Mouse (Mus musculus): ENCODE results near the gene Sptssb. TPM values are rescaled to one million over a fixed set of nuclear protein-coding genes. Genes with fewer than 3 reads are reported as not detected.
A peak's percentile ranks its signal among the peaks of the same experiment; 100 is the strongest.

The Sptssb gene
- 0.31 and 0.42 TPM in 2 replicates for polyA plus RNA-seq (2012; rRNA removed)

DNA sequence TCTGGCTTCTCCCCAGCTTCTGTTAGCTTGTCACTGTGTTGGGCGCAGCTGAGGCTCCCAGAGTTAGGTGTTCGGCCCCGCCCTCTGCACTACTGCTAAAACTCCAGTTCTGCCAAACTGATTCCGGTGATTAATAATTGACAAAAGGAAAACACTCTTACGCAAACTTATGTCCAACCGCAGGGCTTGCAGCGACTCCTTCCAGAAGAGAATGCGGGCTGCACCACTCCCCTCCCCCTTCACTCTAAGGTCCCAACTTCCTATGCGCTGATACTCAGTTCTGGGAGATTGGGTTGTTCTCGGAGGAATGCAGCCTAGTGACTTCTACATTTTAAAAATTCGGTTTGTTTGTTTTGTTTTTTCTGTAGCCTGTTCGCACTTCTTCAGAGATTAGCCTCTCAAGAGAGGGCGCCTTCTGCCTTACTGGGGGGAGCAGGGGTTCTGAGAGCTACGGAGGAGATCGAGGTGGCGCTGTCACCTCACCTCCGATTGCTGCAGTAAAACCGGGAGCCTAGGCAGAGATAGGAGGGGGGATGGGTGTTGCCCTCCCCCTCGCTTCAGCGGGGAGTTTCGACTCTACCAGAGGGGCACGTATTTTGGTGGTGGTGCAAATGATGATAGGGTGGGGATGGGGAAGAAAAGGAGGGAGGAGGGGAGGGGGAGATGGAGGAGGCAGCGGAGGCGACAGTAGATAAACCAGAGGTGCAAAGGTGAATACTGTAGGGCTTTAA lies at the start of gene Sptssb:
Gene Sptssb, minus strand, starts transcription at position 83 of the 731 bp plus-strand sequence.
- TF ChIP-seq CTCF (IDR thresholded peaks at IDR 0.05; ENCODE audit: borderline replicate concordance, extremely low read depth, insufficient read depth, insufficient read length) (no peak), POLR2A (IDR thresholded peaks at IDR 0.05; ENCODE audit: borderline replicate concordance, extremely low read depth, insufficient read depth, insufficient read length, poor library complexity, severe bottlenecking) (no peak)
- peak; percentile 65 for DNase-seq (ENCODE audit: low read depth)

DNA sequence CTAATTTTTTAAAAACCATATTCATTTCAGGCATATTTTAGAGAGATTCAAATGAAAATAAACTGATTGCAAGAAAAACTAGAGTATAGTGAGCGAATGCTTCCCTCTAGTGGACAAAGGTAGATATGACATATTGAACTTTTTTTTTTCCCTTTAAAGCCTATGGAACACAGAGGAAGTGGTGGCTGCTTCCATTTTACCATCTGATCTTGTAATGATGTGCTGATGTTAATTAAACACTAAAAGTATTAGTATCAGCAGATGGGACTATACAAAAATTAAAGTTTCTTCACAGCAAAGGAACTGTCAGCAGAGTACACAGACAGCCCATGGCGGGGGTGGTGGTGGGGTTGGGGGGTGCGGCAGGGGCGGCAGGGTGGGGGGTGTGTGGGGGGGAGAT lies 48.3 kb upstream of the Sptssb start:
- no peak for TF ChIP-seq CTCF (IDR thresholded peaks at IDR 0.05; ENCODE audit: borderline replicate concordance, extremely low read depth, insufficient read depth, insufficient read length)
- no peak for TF ChIP-seq POLR2A (IDR thresholded peaks at IDR 0.05; ENCODE audit: borderline replicate concordance, extremely low read depth, insufficient read depth, insufficient read length, poor library complexity, severe bottlenecking)

DNA sequence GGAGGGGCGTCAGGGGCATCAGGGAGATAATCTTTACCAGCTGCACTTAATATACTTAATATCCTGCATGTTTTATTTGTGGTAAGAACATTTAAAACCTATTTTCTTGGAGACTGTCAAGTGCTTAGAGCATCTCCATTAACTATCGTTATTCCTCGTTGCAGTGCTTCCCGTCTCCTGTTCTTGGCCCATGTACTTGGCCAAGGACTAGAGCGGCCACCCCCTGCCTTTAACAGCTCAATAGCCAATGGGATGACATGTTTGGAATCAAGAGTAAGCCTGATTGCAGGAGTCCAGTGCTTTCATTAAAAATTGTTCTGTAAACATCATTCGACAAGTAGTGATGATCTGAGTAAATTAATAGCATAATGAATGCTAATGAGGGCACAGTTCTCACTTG lies 47.8 kb upstream of the Sptssb start:
- TF ChIP-seq POLR2A (IDR thresholded peaks at IDR 0.05; ENCODE audit: borderline replicate concordance, extremely low read depth, insufficient read depth, insufficient read length, poor library complexity, severe bottlenecking) (no peak), CTCF (IDR thresholded peaks at IDR 0.05; ENCODE audit: borderline replicate concordance, extremely low read depth, insufficient read depth, insufficient read length) (no peak)
- peak; percentile 22 for DNase-seq (ENCODE audit: low read depth)

More for the DNA sequence above, 48.3 kb upstream of the Sptssb start:
- peak; percentile 76 for DNase-seq (ENCODE audit: low read depth)

DNA sequence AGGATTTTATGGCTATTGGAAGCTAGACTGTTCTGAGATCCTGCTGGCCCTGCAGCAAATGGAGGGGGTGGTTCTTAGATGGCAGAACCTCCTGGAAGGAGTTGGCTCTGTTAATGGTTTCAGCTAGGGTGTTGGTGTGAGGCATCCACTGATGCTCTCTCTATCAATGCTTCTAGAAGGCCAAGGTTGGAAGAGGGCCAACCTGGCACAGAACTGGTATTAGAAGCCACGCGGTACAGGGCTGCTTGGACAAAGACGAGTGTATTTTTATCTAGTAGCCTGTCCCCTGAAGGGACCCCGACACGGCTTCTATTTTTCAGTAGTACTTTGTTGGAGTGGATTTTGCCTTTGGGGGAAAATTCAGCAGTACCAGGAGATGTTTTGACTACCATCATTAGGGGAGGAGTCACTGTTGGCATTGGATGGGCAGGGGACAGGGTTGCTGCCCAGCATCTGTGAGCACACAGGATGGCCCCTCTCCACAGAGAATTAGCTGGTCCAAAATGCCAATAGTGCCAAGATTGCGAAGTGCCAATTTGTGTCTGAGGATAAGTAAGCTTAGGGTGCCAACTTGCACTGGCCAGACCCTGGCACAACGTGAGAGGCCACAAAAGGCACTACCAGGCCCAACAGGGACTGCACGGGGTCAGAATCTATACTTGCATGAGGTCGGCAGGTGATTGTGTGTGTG lies 43.2 kb upstream of the Sptssb start:
- TF ChIP-seq POLR2A (IDR thresholded peaks at IDR 0.05; ENCODE audit: borderline replicate concordance, extremely low read depth, insufficient read depth, insufficient read length, poor library complexity, severe bottlenecking) (no peak), CTCF (IDR thresholded peaks at IDR 0.05; ENCODE audit: borderline replicate concordance, extremely low read depth, insufficient read depth, insufficient read length) (no peak)
- peak; percentile 45 for DNase-seq (ENCODE audit: low read depth)

DNA sequence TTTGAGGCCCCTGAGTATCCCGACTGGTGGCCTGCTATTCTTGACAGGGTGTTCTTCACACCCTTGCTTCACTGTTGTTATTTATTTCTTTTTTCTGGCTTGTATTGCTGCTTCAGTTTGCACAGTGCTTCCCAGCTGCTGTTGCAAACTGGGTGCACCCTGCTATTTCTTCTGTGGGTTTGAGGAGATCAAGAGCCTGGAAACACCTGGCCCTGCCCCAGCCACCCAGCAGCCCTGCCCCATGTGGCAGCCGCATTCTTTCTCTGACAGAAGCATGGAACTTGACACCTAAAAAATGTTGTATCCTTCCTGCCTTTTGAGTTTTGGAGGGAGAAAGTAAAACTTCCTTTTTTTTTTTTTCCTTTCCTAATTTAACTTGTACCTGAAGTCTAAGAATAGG lies 42.6 kb upstream of the Sptssb start:
- TF ChIP-seq CTCF (IDR thresholded peaks at IDR 0.05; ENCODE audit: borderline replicate concordance, extremely low read depth, insufficient read depth, insufficient read length) (no peak), POLR2A (IDR thresholded peaks at IDR 0.05; ENCODE audit: borderline replicate concordance, extremely low read depth, insufficient read depth, insufficient read length, poor library complexity, severe bottlenecking) (no peak)
- no peak for DNase-seq (ENCODE audit: low read depth)

DNA sequence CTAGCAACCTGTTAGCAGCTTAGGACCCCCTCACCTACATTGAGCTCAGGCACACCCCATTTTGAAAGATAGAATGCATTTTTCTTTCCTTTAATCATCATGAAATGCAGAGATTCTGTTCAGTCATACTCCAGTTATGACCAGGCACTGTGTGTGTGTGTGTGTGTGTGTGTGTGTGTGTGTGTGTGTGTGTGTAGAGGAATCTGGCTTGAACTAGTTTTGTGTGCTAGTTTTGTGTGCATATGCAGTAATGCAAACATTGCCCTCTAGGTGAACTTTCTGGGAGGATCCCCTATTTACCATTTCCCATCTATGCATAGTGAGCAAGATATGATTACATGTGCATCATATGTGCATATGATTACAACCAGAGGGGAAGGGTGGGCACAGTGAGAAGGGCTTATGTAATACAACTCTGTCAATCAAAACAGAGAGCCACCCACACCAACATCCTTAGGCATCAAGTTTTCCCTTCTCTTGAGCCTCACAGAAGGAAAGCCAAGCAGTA lies 42.2 kb upstream of the Sptssb start:
- DNase-seq (ENCODE audit: low read depth), result no peak
- TF ChIP-seq POLR2A (IDR thresholded peaks at IDR 0.05; ENCODE audit: borderline replicate concordance, extremely low read depth, insufficient read depth, insufficient read length, poor library complexity, severe bottlenecking), result no peak
- no peak for TF ChIP-seq CTCF (IDR thresholded peaks at IDR 0.05; ENCODE audit: borderline replicate concordance, extremely low read depth, insufficient read depth, insufficient read length)

DNA sequence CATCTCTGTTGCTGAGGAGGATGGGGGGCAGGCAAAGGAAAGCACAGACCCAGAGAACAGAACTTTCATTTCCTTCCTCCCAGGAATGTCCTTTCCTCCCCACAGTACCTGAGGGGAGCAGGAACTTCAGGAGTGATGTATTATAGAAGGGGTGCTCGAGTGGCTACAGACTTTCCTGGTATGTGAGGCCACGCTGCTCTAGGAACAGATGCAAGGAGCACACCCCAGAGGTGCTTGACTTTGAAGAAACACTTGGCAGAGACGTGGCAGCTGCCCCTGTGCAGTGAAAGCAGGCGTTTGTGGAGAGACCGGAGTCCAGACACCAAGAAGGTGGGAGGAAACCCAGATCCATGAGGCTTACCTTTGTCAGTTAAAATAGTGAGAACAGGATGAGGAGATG lies 40.6 kb upstream of the Sptssb start:
- no peak for TF ChIP-seq POLR2A (IDR thresholded peaks at IDR 0.05; ENCODE audit: borderline replicate concordance, extremely low read depth, insufficient read depth, insufficient read length, poor library complexity, severe bottlenecking)
- TF ChIP-seq CTCF (IDR thresholded peaks at IDR 0.05; ENCODE audit: borderline replicate concordance, extremely low read depth, insufficient read depth, insufficient read length), result no peak
- no peak for DNase-seq (ENCODE audit: low read depth)

DNA sequence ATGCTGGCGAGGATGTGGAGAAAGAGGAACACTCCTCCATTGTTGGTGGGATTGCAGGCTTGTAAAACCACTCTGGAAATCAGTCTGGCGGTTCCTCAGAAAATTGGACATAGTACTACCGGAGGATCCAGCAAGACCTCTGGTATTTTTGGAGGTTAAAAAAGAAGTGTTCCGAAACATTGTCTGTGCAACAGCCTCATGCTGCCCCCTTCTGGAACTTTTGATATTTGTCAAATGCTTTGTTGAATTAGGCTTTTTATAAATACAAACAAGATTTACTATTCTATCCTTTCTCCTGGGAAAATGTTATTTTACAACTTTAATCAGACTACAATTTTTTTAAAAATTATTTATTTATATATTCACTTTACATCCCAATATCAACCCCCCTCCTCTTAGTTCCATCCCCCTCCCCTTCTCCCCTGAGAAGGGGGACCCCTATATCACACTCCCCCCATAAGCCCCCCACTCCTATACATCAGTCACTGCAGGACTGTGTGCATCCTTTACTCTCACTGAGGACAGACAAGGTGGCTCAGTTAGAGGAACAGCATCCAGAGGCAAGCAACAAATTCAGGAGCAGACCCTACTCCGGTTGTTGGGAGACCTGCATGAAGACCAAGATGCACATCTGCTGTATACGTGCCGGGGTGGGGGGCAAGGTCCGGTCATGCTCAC lies 38.3 kb upstream of the Sptssb start:
- DNase-seq (ENCODE audit: low read depth), result peak; percentile 54
- TF ChIP-seq POLR2A (IDR thresholded peaks at IDR 0.05; ENCODE audit: borderline replicate concordance, extremely low read depth, insufficient read depth, insufficient read length, poor library complexity, severe bottlenecking), result no peak
- TF ChIP-seq CTCF (IDR thresholded peaks at IDR 0.05; ENCODE audit: borderline replicate concordance, extremely low read depth, insufficient read depth, insufficient read length), result peak; percentile 25; the same call in 1 of the 2 replicates

DNA sequence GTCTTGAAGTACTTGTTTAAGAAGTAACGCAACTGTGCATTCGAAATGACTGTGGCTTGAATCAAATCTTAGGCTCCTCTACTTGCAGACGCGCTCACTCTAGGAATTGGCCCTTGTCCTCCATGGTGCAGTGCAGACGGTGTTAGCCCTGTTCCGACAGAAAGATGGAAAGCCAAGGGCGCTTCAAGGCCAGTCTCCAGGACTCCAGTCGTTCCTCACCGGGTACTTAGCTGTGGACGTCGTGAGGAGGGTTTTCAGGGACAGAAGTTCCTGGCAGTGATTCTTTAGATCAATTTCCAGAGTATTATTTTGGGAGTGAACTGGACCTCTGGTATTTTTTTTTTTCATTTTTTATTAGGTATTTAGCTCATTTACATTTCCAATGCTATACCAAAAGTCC lies 35.8 kb upstream of the Sptssb start:
- TF ChIP-seq CTCF (IDR thresholded peaks at IDR 0.05; ENCODE audit: borderline replicate concordance, extremely low read depth, insufficient read depth, insufficient read length), result no peak
- no peak for TF ChIP-seq POLR2A (IDR thresholded peaks at IDR 0.05; ENCODE audit: borderline replicate concordance, extremely low read depth, insufficient read depth, insufficient read length, poor library complexity, severe bottlenecking)
- DNase-seq (ENCODE audit: low read depth), result no peak

DNA sequence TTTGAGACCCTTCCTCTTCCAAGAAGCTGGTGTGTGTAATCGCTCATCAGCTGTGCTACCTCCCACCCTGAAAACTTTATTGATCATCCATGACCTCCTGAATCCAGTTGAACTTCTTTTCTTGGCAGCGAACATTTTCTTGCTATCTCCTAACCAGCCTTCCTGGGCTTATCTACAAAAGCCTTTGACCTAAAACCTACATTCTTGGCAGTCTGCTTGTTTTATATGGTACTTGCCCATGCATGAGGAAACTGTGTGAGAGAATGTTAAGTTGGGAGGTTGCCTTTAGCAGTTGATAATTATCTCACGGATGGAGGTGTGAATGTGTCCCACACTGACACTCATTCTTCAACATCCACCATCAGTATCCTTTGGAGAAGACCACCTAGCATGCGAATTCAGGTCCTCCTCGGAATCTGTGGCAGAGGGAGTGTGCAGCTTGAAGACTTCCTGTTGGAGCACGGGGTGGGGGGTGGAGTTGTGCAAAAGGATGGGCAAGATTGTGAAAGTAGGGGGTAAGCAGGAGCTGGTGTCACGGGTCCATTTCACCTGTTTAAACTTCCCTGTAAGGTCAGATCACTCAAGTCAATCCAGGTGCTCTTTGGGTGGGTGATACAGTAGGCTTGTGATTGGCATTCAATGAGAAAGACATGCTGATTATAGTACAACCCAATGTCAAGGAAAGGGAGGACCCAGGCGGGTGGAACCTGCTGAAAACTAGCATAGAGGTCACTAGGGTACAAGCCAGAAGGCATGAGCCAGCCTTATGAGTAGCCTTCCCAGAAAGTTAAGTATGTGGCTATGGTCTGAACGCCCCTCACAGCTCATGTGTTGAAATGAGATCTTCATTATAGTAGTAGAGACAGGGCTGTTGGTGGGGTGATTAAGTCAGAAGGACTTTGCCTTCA lies 32.7 kb upstream of the Sptssb start:
- TF ChIP-seq POLR2A (IDR thresholded peaks at IDR 0.05; ENCODE audit: borderline replicate concordance, extremely low read depth, insufficient read depth, insufficient read length, poor library complexity, severe bottlenecking) (no peak), CTCF (IDR thresholded peaks at IDR 0.05; ENCODE audit: borderline replicate concordance, extremely low read depth, insufficient read depth, insufficient read length) (no peak)
- DNase-seq (ENCODE audit: low read depth), result no peak
